Mouse (Mus musculus) kidney, postnatal 36 days (tissue): ENCODE data around the gene Filip1l.

Experiments used
- DNase-seq, 2 experiments: peaks; one replicate each; pipeline ENCODE4 v3.0.0; 2021 to 2022; ENCODE audit warnings: mixed read lengths in 2 of 2

The Filip1l gene

DNA sequence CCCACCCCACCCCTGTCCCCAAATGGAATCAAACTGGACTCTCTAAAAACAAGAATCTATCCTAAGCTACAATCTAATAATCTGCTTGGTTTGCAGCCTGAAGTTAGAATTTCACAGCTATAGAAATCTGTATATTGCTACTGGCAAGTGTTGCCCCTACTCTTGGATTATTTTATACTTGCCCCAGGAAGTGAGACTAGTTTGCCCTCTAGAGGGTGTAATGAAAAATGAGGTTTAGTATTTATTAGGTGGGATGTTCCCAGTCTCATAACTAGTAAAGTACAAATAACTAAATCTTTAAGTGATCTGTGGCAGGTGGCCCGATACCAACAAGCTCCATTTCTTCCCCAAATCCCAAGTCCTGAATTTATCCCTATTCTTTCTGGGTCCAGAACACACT is 224.6 kb downstream of the Filip1l start:
- no peak for DNase-seq

DNA sequence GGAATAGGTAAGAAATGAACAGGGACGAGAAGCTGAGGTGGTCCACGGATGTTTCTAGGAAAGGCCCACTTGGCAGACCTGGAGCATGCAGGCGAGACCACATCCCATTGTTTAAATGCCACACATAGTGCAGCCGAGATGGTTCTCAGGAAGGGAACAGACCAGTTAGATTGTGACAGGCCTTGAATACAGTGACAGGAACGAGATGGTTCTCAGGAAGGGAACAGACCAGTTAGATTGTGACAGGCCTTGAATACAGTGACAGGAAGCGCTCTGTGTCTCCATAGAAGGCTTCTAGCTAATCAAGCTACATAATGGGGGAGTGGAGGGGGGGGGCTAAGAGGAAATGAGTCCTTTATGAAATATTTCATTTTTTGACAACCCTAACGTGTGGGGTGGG is 227.1 kb downstream of the Filip1l start:
- DNase-seq: peak in 1 of 2 experiments; percentile 39

DNA sequence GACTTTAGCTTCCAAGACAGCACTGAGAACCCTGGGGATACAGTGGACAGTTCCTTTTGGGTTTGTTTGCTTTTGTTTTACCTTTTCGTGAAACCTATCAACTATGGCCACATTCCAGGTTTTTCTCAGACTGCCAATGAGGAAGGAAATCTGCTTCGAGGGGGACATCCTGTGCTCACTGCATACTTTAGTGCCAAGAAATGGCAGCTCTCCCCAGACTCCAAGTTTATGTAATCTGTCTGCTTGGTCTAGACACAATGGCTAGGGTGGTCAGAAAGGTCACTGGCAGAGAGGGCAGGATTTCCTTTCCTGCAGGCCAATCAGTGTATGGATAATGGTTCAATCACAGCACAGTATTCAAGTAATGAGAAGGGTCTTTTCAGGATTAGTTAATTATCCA is 229.1 kb downstream of the Filip1l start:
- peak; percentile 41 to 69 for DNase-seq

DNA sequence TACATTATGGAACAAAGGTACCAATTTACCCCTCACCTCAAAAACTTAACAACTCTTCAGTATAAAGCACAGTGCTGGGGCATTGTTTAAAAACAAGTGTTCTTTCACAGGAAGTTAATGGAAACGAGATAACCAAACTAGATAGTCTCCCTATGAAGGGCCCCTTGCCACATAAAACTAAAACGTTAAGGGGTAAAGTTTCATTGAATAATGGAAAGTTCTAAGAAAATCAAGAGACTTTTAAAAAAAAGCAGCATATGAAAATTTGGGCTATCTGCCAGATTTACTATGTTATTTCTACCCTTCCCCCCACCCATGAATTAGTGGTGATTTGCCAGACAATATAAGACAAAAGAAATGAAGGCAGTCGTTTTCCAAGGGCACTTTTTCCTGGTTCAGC is 232.3 kb downstream of the Filip1l start:
- no peak for DNase-seq

DNA sequence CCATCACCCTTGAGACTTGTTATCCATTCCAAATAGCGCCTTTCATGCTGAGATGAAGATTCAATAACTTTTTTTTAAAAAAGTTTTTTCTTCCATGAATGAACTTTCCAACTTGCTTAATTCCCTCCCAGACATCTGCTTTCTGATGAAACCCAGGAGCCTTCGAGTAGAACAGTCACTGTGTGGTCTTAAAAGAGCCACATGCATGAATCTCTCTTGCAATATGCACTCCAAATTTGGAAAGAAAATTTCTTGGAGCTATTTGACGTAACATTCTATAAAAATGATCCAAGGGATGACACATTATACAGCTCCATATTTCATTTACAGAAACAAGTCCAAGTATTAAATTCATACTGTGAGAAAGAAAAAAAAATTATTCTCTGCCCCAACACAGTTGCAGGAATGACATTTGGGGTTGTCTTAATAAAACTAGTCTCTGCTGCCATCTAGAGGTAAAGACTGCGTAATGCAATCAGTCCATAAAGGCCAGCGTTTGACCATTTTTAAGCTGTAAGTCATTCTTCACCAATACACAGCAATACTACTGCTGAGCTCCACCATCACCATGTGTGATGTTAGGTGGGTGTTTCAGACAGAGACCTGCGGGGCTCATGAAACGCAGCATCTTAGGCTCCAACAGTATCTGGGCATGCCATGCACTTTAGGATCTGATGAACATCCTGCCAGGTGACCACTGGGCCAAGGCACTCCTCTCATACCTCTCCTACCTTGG is 240.7 kb downstream of the Filip1l start:
- DNase-seq: peak; percentile 35 to 51

DNA sequence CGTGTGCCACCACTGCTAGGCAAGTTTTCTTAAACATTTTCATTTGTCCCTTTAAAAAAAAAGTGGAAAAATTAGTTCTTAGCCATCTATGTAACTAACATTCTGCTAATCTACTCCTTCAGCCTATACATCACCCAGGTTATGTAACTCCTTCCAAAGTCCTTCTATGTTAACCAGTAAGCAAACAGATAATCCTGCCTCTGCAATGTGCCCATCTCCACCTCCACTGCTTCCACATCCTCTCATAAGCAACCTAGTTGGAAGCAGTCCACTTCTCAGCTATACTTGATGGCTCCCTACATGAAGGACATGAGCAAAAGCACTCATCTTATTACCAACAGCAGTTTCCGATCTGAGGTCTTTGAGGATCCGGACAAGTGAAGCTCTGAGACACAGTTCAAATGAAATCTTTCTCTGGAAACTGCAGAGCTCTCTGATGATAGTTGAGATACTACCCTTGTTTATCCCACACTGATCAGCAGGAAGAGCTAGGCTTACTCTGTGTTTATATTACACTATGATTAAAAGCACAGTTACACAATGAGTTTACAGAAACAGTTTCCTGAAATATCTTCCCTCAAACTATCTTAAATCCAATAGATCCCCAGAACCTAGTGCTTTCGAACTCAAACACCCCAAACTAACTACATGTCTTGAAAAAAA is 244.5 kb downstream of the Filip1l start:
- no peak for DNase-seq

DNA sequence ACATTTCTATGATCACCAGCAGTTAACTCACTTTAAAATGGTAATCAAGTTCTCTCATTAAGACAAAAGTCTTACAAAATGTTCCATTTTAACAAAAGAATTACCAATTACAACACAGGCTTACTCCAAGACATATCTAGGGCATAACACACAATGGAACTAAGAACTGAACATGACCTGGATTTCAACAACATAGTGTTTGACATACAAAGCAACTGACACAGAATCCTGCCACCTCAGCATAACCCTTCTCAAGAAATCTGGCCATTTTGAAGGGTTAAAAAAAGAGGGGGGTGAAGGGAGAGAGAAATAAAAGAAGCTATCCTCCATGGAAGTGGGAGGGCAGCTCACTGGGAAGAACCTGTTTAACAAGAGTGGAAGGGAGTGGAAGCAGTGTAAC is 248.1 kb downstream of the Filip1l start:
- DNase-seq: no peak

DNA sequence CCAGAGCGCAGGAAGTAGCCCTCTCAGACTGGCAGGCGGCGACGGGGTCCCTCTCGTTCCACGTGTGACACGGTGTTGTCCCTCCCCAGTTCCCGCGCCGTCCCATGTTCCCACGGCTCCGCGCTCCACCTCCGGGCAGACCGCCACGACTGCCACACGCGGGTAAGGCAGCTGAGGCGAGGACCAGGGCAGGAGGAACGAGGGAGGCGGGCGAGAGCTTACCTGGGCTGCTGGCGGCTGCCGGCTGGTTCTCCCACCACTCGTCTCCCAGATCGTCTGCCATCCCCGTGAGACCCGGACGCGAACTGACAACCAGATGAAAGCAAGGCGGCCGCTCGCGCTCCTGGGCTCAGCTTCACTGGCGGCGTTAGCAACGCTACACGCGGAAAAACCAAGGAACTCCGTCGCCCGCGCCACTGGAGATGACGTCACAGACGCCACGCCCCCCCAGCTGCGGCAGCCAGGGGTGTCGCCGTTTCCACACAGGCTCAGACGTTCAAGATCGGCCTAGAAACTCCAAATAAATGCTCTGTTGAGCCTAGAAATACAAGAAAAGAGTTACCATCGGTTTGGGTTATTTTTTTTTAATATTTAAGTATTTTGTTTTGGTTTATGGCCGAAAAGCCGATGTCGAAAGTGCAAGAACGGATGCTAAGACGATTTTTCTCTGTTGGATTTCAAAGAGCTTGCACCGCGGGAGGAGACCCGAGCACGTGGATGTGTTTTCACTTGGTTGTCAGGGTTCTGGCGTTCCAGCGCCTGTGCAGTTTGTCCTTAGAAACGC is 253.7 kb downstream of the Filip1l start, which contains the start of gene Cmss1:
Gene Cmss1 (minus strand): TSS at position 421 of the 784 bp plus-strand sequence.
- DNase-seq: peak; percentile 78 to 91

DNA sequence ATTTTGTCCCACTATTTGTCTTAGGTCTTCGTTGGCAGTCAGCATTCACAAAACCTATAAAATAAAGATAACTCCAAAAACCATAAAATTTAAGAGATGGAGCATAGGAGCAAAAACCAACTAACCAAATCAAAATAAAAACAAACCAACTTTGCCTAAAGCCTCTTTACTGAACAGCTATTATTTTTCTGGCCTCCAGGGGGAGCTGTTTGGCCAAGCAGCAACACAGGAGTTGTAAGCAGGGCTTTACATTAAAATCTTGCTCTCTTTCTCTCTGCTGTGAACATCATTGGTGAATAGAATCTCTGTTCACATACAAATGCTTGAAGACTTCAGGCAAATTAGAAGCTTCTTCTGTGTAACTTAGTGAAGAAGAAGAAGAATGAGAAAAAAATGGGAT is 258.9 kb downstream of the Filip1l start:
- peak; percentile 26 to 59 for DNase-seq
